Mouse (Mus musculus) thymus, postnatal 14 days (tissue): ENCODE results near the gene Xrn2.

Experiments used
- DNase-seq: peaks from one replicate; pipeline ENCODE4 v3.0.0; 2021

Gene Xrn2

GRCm38 (mm10) chr2:147067480-147068246 is 54.9 kb downstream of the Xrn2 start:
- DNase-seq, result no peak

GRCm38 (mm10) chr2:147069077-147069476 is 56.3 kb downstream of the Xrn2 start:
- DNase-seq, result no peak

GRCm38 (mm10) chr2:147070305-147070704 is 57.5 kb downstream of the Xrn2 start:
- DNase-seq, result no peak

- DNase-seq, result no peak
Measured at GRCm38 (mm10) chr2:147073962-147074361, 61.2 kb downstream of the Xrn2 start.

GRCm38 (mm10) chr2:147074399-147074798 is 61.6 kb downstream of the Xrn2 start:
- DNase-seq, result no peak

GRCm38 (mm10) chr2:147082391-147082790 is 69.6 kb downstream of the Xrn2 start:
- no peak for DNase-seq

GRCm38 (mm10) chr2:147083471-147084365 is 70.9 kb downstream of the Xrn2 start:
- peak; percentile 29 for DNase-seq

GRCm38 (mm10) chr2:147084366-147085071 is 71.7 kb downstream of the Xrn2 start:
- peak; percentile 9 for DNase-seq

GRCm38 (mm10) chr2:147085072-147085870 is 72.5 kb downstream of the Xrn2 start, which contains the start of gene Nkx2-4:
Gene Nkx2-4 (minus strand): TSS chr2:147085445.
- peak; percentile 6 for DNase-seq

GRCm38 (mm10) chr2:147085937-147086336 is 73.1 kb downstream of the Xrn2 start:
- DNase-seq, result no peak

GRCm38 (mm10) chr2:147086441-147086840 is 73.6 kb downstream of the Xrn2 start:
- no peak for DNase-seq

- no peak for DNase-seq
Measured at GRCm38 (mm10) chr2:147119736-147120135, 106.9 kb downstream of the Xrn2 start.

GRCm38 (mm10) chr2:147127366-147127765 is 114.6 kb downstream of the Xrn2 start:
- DNase-seq, result peak; percentile 61
